Mouse (Mus musculus): ENCODE results near the gene Pwp2.

The Pwp2 gene

DNA sequence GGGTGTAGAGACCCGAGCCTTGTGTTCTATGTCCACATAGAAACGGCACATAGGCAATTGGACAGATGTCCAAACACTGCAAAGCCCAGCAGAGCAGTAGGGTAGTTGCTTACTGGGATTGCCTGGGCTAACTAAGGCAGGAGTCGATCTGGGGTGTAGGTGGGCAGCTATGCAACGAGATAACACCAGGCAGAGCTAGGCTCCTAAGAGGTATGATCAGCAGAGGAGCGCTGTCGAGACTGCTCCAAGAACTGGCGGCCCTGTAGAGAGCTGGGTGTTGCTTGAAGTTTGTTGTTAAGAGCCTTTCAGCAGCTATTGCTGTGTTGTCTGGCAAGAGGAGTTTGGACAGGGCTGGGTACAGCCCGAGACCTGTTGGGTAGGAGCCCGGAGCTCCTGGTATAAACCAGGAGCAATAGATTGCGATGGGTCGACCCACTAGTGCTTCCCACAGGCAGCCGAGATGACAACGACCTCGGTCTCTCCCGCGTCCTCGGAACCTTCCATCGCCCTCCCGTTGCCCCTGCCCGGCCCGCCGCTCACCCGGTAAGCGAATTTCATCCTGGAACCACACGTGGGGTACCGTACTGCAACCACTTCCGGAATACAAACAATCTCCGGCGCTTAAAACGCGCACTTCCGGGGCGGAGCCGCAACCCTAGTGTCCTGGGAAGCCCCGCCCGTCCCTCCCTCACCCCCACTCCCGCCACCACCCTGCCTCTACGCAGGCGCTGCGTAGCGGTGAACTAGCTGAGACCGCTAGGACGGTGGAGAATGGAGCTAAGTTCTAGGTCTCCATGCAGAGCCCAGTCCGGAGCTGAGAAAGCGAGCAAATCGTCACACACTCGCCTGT is at the start of gene Pwp2:
Gene Pwp2, minus strand, starts transcription at position 619 of the 850 bp plus-strand sequence.
- DNase-seq (ENCODE audit: low read depth) = peak; percentile 98

DNA sequence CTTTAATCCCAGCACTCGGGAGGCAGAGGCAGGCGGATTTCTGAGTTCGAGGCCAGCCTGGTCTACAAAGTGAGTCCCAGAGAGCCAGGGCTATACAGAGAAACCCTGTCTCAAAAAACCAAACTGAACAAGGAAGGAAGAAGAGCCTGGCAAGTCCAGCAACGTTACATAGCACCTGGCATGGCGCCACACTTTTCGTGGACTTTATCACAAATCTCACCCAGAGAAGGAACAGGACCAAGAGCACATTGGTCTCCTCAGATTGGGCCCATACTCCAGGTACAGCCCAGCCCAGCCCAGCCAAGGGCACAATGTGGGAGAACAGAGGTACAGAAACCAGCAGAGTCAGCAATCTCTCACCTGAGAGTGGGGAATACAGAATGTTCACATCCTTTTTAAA is 48.8 kb upstream of the Pwp2 start:
- DNase-seq (ENCODE audit: low read depth) = no peak

DNA sequence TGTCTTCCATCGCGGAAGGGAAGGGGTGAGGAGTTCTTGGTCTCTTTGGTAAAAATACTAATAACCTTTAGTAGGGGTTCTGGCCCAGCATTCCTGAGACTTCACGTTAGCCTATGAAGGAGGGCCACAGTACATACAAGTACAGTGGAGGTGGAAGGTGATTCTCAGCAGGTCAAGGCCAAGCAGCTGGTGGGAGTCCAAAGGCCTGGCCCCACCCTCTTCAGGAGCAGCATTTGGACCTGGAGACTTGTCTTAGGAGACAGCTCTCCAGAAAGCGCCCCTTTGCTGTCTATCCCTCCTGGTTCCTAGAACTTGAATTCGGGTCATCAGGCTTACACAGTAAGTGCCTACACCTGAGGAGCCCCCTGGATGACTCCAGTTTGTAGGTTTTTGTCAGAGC is 48.2 kb upstream of the Pwp2 start:
- DNase-seq (ENCODE audit: low read depth) = no peak

DNA sequence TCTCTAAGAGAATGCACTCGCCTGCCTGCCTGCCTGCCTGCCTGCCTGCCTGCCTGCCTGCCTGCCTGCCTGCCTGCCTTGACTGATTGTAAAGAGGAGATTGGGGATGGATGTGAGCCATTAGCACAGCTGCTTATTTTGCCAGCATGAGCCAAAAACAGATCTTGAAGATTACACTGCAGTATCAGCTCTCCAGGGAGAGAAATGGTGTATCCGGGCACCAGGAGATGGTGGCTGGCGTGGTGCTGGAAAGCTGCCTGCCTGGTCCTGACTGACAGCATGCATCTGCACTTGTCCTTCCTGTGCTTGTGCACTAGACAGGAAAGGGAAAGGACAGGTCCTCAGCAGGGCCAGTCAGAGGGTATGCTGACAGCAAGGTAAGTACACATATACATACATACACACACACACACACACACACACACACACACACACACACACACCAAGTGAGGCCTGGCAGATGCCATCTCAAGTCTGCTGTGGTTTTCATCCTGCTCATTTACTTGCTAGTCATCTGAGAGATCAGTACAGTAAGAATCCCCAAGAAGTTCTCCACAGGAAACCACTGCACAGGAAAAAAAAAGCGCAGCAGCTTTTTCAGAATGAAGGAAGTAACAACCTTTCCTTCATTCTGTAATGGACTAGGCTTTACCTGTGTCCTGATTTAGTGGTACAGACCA is 47.5 kb upstream of the Pwp2 start:
- DNase-seq (ENCODE audit: low read depth) = no peak

DNA sequence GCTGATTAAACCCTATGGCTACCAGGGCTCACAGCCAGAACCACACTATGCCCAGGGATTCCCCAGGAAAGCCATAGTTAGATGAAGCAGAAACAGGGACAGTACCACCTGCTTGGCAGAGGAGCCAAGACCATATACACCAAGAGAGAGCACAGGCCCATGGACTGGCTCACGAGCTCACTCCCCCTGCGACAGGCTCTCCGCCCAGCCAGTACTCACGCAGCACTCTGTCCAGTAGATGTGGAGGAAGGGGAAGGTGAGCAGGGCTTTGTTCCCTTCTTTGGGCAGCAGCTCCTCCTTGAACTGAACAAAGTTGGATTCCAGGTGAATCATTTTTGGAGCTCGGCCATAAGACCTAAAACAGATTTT is 43.6 kb upstream of the Pwp2 start:
- DNase-seq (ENCODE audit: low read depth) = no peak

DNA sequence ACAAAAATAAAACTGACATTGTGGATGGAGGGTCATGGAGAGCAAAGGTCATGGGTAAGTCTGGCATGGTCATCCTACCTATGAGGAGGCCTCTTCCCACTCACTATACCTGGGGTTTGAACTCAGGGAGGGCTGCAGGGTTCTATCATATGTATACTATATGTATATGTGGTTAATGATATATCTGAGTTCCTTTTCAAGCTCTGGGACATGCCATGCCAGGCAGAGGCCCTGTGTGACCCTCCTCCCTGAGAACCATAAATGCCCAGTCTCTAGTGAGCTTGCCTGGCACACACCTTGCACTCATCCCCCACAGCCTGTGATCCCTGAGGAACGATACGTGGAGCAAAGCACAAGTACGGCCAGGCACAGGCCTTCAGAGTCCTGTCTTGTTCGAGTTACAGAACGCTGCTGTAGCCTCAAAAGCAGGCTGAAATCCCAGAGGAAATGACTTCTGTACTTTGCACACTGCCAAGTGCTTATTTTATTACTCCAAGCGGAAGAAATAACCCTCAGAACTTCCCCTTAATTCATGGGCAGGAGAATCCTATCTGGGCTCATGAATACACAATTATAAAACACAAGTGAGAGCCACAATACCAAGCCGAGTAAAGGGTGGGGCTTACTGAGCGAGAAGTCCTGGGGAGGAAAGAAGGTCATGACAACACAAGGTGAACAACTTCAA is 43.1 kb upstream of the Pwp2 start:
- DNase-seq (ENCODE audit: low read depth) = no peak

DNA sequence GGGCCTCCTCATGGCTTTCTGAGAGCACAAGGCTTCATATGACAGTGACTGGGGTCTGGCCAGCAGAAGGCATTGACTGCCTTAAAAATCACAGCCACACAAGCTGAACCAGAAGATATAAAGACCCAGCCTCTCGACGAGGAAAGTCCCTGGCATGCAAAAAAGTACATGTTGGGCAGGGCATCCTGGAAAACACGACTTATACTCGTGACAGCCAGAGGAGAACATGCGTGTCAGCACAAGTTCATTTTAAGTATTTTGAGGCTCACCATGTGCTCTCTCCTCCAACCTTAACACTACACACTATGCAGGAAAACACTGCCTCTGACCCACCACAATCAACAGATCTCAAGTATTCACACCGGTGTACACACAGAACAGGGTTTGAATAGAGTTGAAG is 39.2 kb upstream of the Pwp2 start:
- no peak for DNase-seq (ENCODE audit: low read depth)

DNA sequence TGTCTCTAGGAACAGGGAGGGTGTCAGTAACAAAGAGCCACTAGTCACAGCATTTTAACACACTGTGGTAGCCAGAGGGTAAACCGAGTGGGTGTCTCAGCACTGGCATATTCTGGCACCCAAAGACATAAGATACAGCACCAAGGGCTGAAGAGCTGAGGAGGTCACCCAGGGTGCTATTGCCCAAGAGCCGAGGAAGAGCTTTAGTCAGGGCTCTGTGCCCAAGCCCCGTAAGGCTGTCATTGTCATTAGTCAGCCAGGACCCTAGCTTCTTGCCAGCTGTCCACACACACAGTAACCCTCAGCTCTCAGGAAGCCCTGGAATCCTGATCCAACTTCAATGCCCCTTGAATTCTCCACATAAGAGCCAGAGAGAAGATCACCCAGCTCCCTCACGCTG is 38.0 kb upstream of the Pwp2 start:
- no peak for DNase-seq (ENCODE audit: low read depth)

DNA sequence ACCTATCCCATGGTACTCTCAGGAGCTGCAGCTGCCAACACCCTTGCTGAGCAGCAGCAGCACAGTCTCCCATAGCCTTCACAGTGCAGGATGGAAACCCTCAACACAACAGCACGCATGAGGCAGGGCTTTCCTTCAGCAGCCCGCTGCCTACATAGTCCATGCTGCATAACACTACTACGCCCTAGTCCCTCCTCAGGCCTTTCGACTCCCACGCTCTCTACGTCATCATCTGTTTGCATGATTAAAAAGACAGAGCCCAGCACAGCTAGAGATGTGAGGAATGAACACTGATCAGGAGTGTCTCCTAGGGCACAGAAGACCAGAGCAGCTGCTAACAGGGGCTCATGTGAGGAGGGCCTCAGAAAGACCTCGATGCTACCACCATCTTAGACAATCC is 36.4 kb upstream of the Pwp2 start:
- no peak for DNase-seq (ENCODE audit: low read depth)

DNA sequence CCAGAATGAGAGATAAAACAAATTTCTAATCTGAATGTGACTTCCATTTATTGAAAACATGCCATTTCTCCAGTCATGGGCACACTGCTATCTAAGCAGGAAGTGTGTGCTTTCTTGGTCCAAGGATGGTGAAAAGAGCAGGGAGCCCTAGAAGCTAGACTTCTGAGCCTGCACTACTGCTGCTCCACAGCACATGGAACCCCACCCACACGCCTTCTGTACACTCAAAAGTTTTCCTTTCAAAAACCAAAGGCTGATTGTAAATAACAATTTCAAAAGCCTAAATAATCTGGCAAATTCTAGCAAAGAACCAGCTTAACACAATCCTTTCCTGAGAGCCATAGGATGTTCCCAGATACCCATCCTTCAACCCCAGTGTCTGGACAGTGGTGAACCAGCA is 34.6 kb upstream of the Pwp2 start:
- DNase-seq (ENCODE audit: low read depth) = no peak

DNA sequence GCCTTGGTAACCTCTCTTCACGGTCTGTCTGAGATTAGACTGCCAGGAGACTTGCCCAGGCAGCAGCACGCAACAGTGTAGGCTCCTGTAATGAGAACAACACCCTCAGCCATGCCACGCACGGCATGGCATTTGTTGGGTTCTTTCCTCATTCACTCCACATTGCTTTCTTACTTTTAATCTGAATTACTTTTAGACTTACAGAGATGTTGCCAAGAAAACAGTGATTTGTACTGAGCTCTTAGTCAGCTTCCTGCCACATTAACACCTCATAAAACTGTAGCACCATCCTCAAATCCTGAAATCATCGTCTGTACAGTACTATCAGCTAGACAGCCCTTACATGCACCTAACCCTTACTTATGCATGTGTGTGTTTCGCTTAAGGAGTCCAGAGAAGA is 33.6 kb upstream of the Pwp2 start:
- DNase-seq (ENCODE audit: low read depth) = no peak

DNA sequence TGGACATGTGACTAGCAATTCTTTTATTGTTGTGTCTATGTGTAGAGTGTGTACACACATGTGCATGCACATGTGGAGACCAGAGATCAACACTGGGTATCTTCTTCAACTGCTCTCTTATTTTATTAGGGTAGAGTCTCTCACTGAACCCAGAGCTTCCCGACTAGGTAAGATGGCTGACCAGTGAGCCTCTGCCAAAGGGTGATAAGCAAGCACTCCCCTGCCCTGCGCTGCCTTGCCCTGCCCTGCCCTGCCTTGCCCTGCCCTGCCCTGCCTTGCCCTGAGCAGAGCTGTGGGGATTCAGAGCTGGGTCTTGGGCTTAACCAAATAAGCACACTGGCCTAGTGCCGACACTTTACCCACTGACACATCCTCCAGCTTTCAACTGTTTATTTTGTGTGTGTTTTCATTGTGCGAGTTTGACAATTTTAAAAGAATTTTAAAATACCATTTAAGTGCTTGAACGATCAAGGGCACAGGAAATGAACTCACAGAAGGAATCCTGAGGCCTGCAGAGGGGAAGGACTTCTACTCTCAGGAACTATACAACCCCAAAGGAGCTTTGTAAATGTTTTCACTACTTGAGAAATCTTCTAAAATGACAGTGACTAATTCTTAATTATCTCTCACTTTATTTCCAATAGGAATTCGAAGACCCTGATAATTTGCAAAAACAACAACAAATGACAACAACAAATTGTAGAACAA is 31.6 kb upstream of the Pwp2 start:
- no peak for DNase-seq (ENCODE audit: low read depth)

DNA sequence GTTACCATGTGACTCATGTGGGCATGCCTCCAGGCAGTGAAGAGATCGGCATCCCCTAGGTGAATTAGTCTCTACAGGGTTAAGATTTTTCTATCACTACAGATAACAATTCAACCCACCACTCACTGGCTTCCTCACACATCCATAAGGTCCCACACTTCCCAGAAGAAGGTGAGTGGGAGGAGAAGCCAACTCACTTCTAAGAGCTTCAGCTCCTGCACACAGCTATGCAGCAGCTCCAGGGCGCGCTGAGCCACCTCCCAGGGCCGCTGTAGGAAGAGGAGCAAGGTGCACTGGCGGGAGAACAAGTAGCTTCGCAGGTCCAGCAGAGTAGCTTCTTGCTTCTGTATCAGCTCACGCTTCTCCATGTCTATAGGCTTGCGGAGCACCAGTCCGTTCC is 29.4 kb upstream of the Pwp2 start:
- no peak for DNase-seq (ENCODE audit: low read depth)

DNA sequence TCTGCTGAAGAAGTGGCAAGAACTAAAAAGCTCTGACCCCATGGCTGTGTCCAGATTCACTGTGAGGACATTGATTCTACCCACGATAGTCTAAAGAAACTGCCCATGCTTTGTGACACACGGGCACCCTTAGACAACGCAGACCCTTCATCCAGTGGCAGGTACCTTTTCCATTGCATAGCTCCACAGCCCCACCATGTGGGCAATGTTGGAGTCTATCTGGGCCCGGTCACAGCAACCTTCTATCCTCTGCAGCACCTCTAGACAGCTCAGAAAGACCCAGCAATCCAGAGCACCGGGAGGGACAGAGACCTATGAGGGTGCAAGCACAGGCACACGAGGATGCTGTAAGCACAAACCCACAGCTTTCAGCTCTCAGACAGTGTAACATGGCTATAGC is 26.4 kb upstream of the Pwp2 start:
- DNase-seq (ENCODE audit: low read depth) = peak; percentile 7

DNA sequence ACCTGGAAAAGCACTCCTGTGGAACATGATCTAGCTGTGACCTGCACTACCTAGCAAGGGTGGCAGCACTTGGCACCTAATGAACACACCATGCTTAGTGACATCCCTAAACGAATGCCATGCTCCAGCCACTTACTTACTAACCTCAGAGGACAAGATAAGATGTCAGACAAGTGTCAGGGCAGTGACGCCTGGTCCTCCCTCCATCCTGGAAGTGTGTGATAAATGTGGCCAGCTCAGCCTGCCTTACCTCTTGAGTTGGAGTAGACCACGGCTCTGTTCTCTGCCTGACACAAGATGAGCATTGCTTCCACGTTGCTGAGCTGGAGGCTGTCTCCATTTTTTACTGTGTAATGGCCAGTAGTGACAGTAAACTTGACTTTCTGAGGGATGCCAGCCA is 16.2 kb upstream of the Pwp2 start:
- DNase-seq (ENCODE audit: low read depth) = no peak

DNA sequence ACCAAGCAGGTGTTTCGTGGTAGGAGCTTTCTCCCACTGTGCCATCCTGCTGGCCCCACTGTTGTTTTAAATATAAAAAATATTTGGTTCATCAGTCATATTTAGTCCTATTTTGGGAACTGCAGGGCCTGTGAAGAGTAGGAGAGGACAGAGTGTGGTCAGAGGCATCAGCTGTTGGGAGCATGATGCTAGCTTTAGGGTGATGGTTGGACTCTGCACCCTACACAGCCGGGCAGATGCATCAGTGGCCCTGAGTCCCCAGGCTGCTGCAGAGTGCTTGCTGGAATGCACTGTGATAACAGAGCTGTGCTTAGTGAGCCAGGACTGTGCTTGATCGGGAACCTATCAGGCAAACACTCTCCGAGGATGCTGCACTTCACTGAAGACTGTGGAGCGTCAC is 8.0 kb upstream of the Pwp2 start:
- DNase-seq (ENCODE audit: low read depth) = no peak

DNA sequence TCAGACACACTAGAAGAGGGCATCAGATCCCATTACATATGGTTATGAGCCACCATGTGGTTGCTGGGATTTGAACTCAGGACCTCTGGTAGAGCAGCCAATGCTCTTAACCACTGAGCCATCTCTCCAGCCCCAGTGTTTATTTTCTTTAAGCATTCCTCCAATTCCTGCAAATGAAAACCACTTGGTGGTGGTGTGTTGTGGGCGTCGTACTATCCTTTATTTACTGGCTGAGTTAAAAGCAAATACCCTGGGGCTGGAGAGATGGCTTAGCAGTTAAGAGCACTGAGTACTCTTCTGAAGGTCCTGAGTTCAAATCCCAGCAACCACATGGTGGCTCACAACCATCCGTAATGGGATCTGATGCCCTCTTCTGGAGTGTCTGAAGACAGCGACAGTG is 1.1 kb upstream of the Pwp2 start:
- DNase-seq (ENCODE audit: low read depth) = peak; percentile 67

DNA sequence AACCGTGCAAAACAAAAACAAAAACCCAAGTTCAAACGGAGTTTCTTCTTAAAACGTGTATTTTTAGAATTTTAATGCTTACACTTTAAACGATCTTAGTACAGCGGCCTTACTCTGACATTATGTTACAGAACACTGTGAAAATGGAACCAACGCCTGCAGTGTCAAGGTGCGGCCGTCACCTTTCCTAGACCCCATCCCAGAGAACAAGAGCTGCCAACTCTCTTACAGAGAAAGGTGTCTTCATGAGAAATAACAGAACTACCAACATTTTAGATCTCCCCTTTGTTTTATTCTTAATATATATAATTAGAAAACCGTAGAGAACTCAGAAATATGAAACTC is 404 bp upstream of the Pwp2 start:
- no peak for DNase-seq (ENCODE audit: low read depth)

DNA sequence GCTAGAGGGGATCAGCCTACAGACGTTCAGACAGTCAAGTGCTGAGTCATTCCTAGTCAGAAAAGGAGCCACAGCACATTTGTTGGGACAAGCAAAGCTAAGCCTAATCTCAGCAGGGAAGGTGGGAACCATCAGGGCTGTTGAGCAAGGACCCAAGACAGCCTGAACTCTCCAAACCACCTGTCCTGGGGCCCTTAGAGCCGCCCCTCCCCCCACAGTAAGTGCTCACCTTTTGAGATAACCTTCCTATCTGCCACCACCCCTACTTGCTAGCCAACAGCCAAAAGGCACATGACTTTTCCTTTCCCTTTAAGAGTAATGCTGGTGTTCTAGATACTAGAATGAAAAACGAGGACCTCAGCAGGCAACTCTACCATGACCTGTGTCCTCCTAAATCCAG is 1.4 kb downstream of the Pwp2 start:
- DNase-seq (ENCODE audit: low read depth) = no peak

DNA sequence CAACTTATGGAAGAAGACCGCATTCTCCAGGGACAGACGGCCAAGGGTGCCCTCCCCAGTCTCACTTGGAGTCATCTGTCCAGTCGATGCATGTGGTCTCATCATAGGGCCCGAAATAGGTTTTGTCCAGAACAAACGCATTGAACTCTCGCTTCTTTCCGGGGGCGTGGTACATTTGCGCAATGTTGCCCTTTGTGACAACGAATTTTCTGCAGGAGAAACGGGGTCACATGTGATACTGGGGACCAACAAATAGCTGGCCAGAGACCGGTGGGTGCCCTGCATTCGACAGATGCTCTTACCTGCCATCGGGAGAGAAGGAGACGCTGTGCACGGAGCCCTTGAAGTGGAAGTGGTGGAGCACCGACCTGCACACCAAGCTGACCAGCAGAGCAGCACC is 2.6 kb downstream of the Pwp2 start:
- no peak for DNase-seq (ENCODE audit: low read depth)

DNA sequence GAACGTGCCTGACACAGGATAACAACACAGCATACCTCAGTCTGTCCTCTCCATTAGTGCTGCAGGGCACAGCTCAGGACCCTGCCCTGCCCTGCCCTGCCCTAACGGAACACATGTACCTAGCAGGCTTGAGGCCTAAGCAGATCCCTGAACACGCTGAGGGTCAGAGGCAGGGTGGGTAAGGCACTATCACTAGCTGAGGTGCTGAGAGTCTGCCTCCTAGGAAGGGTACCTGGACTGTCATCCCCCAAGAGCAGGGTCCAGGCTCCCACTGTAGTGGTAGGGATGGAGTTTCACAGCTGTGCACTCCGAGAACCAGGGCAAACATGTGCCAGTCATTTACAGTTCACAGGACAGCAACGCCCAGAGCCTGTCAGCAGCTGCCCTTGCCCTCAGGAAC is 10.5 kb downstream of the Pwp2 start:
- DNase-seq (ENCODE audit: low read depth) = no peak

DNA sequence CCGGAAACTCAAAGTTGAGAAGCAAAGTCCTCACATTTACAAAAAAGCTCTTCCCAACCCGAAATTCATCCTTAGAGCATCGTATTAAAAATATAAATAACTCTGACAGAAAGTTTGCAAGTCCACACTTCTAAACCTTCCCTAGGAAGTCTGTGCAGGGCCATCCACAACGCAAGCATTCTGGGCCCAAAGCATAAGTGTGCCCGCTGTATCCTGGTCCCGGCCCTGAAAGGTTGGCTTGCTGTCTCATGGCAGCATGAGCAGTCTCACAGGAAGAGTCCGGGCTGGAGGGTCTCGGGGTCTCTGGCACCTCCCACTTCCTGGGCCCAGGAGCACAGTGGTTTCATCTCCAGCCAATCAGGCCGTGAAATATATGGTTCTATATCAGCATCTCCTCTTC is 13.4 kb downstream of the Pwp2 start:
- DNase-seq (ENCODE audit: low read depth) = no peak

DNA sequence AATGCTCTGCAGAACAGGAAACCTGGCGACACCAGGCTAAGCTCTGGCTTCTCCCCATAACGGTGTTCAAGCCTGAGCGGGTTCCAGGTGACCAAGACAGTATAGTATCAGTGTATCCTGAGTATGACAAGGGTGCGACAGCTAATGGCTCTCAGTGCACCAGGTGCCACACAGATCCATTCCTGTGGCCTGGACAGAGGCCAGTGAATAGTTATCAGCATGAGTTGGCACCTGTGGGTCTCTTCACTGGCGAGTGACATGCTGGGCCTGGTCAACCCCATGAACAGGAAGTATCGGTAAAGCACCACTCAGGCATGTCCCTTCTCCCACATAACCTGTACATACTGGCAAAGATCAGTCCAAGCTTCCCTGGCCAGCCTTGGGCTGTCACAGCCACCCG is 13.9 kb downstream of the Pwp2 start:
- no peak for DNase-seq (ENCODE audit: low read depth)
